Mouse (Mus musculus) thymus, adult 2 months (tissue): ENCODE measurements around the gene Abcb9. TPM values are rescaled to one million over a fixed set of nuclear protein-coding genes. Genes with fewer than 3 reads are reported as not detected.

Source experiments
- DNase-seq: peaks from one replicate; pipeline ENCODE4 v3.0.0; 2021
- H3K27ac ChIP-seq: fragments of 200-500 bp; 2 replicates; pipeline ENCODE4 v1.5.1; 2012; ENCODE audit warnings: low read length, control low read depth; ENCODE audit not compliant: control insufficient read depth, insufficient read depth
- H3K27me3 ChIP-seq: fragments of 200-500 bp; 2 replicates; pipeline ENCODE4 v1.6.1; 2012; ENCODE audit warnings: mild to moderate bottlenecking, low read length, moderate library complexity, mixed read lengths; ENCODE audit not compliant: control insufficient read depth, insufficient read depth
- H3K36me3 ChIP-seq: fragments of 200-500 bp; 2 replicates; pipeline ENCODE4 v1.6.1; 2012; ENCODE audit warnings: mild to moderate bottlenecking, low read length, moderate library complexity; ENCODE audit not compliant: control insufficient read depth, insufficient read depth
- H3K4me1 ChIP-seq: fragments of 200-500 bp; replicated peaks from 2 replicates; pipeline ENCODE4 v1.6.1; 2012; ENCODE audit warnings: low read length; ENCODE audit not compliant: control insufficient read depth, insufficient read depth
- H3K4me3 ChIP-seq: fragments of 200-500 bp; 2 replicates; pipeline ENCODE4 v1.5.1; 2012; ENCODE audit warnings: mild to moderate bottlenecking, low read length, control low read depth, moderate library complexity; ENCODE audit not compliant: control insufficient read depth, insufficient read depth
- CTCF ChIP-seq: fragments of 200-500 bp; IDR thresholded peaks from 2 replicates; pipeline ENCODE4 v1.5.1; 2012; ENCODE audit warnings: mild to moderate bottlenecking, control low read depth, low read length, moderate library complexity, borderline replicate concordance; ENCODE audit not compliant: control insufficient read depth, poor library complexity, insufficient read depth; ENCODE audit errors: extremely low read depth
- POLR2A ChIP-seq: fragments of 200-500 bp; IDR thresholded peaks from 2 replicates; pipeline ENCODE4 v1.6.1; 2012; ENCODE audit warnings: mild to moderate bottlenecking, low read length, control low read depth, moderate library complexity; ENCODE audit not compliant: control insufficient read depth, poor library complexity, insufficient read depth; ENCODE audit errors: extremely low read depth
- WGBS: fragments of 180-500 bp; shearing (Covaris S2); methylation state at CpG from one replicate; pipeline ENCODE4 v1.1.7; 2018; 5-methylcytosine and 5-hydroxymethylcytosine counted together
- polyA plus RNA-seq: library from polyadenylated mRNA; depleted of rRNA; stranded (reverse); fragments of >200 nt; gene quantifications from 2 replicates; pipeline ENCODE4 v1.2.3, GENCODE M21; 2012

Abcb9 gene
- polyA plus RNA-seq, 1 experiment, result 48.2 TPM

GRCm38 (mm10) chr5:124078794-124079416, 16.7 kb downstream of the Abcb9 start:
- H3K27ac ChIP-seq, result peak overlapping the region; percentile 99

GRCm38 (mm10) chr5:124077856-124078460, 17.6 kb downstream of the Abcb9 start:
- H3K27me3 ChIP-seq, result no peaks in the 10 kb centered on the region
- peak; percentile 45 for DNase-seq
- peak overlapping the region; percentile 99 for H3K27ac ChIP-seq
- TF ChIP-seq CTCF (no peak), POLR2A (peak; percentile 15; the same call in 1 of the 2 replicates)
- peaks cover 96% of the 10 kb centered on the region for H3K4me1 ChIP-seq
- peaks cover 3% of the 10 kb centered on the region; the same call in 1 of the 2 replicates for H3K36me3 ChIP-seq
- H3K4me3 ChIP-seq, result peak overlapping the region; percentile 42
- 25% methylated on average over 6 of the region's 6 CpGs for WGBS

More at GRCm38 (mm10) chr5:124078794-124079416, 16.7 kb downstream of the Abcb9 start:
- 31% methylated on average over 9 of the region's 9 CpGs for WGBS
- Histone ChIP-seq H3K27me3 (no peaks in the 10 kb centered on the region), H3K4me1 (peaks cover 94% of the 10 kb centered on the region), H3K4me3 (peak overlapping the region; percentile 42), H3K36me3 (no peaks in the 10 kb centered on the region)
- peak; percentile 62 for DNase-seq
- TF ChIP-seq CTCF (no peak), POLR2A (peak; percentile 60; the same call in 1 of the 2 replicates)

DNA sequence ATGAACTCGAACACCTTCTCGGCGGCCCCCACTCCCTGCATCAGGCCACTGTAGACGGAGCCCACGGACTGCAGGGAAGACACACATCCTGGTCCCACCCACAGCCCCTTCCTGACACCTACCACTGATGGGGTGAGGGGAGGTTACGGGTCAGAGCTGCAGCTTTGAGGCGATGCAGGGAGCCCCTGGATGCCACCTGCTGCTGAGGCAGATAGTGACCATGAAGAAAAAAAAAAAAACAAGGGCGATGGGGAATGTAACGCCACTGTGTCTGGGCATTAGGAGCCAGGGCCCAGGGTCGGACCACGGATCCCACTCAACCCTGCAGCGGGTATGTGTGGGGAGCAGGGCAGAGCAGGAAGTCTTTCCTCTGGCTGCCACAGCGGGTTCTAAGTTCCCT, 18.4 kb downstream of the Abcb9 start:
- Histone ChIP-seq H3K4me1 (peaks cover 89% of the 10 kb centered on the region), H3K4me3 (peak overlapping the region; percentile 19), H3K27me3 (no peaks in the 10 kb centered on the region), H3K36me3 (peaks cover 10% of the 10 kb centered on the region), H3K27ac (peak overlapping the region; percentile 99)
- DNase-seq, result peak; percentile 36
- 23% methylated on average over 13 of the region's 13 CpGs for WGBS
- no peak for TF ChIP-seq CTCF

DNA sequence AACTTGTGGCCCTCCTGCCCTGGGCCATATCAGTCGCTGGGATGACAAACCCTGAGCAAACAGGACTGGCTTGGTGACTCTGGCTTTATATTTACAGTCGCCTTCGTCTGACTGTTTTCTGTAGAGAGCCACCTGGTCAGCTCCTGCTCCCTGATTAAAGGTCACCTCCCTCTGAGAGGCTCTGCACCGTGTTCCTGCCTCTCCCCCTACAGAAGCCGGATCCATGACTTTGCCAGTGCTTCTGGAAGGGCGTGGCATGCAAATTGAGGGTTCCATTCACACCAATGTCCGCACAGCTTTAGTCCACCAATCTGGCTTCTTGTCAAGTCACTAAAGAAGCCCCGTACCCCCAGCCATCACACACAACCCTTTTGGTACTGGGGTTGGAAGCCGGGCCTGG, 19.0 kb downstream of the Abcb9 start:
- DNase-seq, result no peak
- TF ChIP-seq POLR2A, result no peak
- TF ChIP-seq CTCF, result no peak
- 82% methylated on average over 9 of the region's 9 CpGs for WGBS
- H3K4me1 ChIP-seq, result peaks cover 84% of the 10 kb centered on the region
- H3K4me3 ChIP-seq, result peak overlapping the region; percentile 19; the same call in 1 of the 2 replicates
- no peaks in the 10 kb centered on the region for H3K27me3 ChIP-seq
- peak overlapping the region; percentile 38; the same call in 1 of the 2 replicates for H3K27ac ChIP-seq
- H3K36me3 ChIP-seq, result peaks cover 16% of the 10 kb centered on the region

DNA sequence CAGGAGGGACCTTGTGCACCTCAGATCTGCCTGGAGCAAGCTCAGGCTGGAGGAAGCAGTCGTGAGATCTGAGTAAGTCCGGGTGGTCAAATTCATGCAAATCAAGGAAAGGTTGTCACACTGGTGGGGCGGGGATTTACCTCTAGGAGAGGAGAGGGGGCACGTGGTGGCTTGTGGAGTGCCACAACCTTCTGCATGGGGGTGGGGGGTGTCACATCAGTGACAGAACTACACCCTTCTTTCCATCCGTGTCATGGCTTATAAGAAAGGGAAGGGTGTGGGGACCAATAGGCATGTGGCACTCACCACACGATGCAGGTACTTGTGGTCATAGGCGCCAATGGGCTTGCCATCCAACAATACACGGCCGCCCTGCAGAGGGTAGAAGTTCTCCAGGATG, 19.9 kb downstream of the Abcb9 start:
- H3K27ac ChIP-seq, result peak overlapping the region; percentile 38
- TF ChIP-seq CTCF, result no peak
- no peak for TF ChIP-seq POLR2A

DNA sequence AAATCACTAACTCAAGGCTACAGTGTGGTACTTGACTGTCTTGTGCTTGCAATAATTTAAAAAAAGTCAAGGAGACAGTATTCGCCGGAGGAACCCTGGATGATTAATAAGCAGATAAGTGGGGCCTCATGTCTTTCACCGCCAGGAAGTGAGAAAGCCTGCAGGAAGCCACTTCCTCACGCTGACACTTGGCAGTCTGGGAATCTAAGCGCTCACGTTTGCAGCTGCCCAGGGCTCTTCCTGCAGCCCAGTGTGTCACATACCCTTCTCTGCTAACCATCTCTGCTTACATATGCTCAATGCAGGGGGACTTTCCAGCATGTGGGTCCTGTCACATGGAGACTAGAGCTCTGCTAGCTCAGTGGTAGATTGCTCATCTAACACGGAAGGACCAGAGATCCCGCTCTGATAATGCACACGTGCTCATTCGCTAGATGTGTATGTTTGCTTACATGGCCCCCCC, 20.7 kb downstream of the Abcb9 start:
- TF ChIP-seq POLR2A, result no peak
- TF ChIP-seq CTCF, result no peak
- H3K27me3 ChIP-seq, result no peaks in the 10 kb centered on the region
- peaks cover 67% of the 10 kb centered on the region for H3K4me1 ChIP-seq
- WGBS, result under 1% methylated on average over 10 of the region's 10 CpGs
- H3K27ac ChIP-seq, result peak overlapping the region; percentile 67
- peak; percentile 47 for DNase-seq
- no peak overlapping the region for H3K4me3 ChIP-seq
- peaks cover 23% of the 10 kb centered on the region for H3K36me3 ChIP-seq

More for the DNA sequence above, 19.9 kb downstream of the Abcb9 start:
- 18% methylated on average over 9 of the region's 9 CpGs for WGBS
- Histone ChIP-seq H3K4me1 (peaks cover 75% of the 10 kb centered on the region), H3K36me3 (peaks cover 23% of the 10 kb centered on the region), H3K27me3 (no peaks in the 10 kb centered on the region), H3K4me3 (peak overlapping the region; percentile 14)
- DNase-seq, result no peak
